Mouse (Mus musculus) right cerebral cortex, postnatal 4 days (tissue): ENCODE measurements around the gene Pde11a.
"Not testable (repeated sequence)": the region's sequence is repeated elsewhere in the genome, so short reads cannot be mapped to it uniquely, and the experiment has no call there.

Experiments
- DNase-seq: peaks from one replicate; pipeline ENCODE4 v3.0.0-alpha.2; 2022

Pde11a gene

DNA sequence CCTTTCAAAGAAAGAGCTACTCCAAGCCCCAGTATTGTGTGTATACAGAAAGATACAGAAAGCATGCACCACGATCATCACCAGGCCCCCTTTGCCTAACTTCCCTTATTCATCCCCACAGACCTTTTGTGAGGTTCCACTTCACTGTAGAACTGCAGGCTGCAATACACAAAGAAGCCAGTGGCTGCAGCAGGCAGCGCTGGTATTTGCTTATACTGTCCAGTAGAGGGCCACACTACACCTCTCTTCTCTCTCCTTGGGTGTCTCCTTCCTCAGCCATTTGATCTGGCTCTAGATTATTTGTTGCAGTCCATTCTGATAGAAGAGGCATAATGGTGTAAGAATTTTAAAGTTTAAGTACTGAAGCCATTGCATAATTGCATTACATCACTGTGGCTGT lies 353.4 kb downstream of the Pde11a start:
- peak; percentile 33 for DNase-seq

DNA sequence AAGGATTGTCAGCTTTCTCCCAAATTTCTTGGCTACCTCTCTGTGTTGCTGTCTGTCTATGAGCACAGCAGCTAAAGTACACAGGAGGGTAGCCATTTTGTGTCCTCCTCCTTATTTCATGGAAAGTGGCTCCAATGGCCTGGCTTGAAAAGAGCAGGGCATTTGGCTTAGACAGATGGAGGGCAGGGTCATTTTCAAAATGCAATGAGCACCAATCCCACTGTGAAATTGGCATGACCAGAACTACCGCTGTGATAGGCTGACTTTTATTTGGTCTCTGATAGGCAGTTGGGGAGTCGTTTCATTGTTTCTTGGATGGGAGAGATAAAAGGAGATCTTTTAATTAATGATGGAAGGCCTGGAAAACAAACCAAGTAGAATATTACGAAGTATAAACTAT lies 354.7 kb downstream of the Pde11a start:
- no peak for DNase-seq

DNA sequence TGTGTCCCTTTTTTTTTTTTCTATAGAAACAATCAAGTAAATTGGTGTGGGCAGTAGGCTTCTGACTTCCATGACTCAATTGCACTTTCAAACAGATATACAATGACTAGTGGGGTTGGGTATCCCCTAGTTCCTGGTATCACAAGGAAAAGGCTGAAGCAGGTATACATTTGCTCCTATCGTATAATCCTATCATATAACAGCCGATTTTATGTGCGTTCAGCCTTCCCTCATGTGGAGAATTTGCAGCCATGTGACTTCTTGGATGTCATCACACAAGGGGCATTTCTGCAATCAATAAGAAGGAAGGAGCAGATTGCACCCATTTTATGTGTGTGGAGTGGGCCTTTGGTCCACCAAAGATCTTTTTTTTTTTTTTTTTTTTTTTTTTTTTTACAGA lies 355.5 kb downstream of the Pde11a start:
- DNase-seq, result no peak

DNA sequence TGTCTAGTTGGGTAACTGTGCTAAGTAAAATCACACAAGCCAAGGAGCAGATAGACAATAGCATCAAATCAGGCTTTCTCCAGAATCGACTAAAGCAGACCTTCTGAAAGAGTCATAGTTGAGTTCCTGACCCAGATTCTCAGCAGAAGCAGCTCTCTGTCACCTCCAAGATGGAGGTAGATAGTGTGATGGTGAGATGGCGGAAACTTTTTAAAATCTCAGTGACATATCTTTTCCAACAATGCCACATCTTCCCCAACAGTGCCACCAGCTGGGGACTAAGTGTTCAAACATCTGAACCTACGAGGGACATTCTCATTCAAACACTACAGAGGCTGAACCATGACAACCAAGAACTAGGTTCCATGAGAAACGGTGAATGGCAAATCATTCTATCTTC lies 355.9 kb downstream of the Pde11a start:
- no peak for DNase-seq

DNA sequence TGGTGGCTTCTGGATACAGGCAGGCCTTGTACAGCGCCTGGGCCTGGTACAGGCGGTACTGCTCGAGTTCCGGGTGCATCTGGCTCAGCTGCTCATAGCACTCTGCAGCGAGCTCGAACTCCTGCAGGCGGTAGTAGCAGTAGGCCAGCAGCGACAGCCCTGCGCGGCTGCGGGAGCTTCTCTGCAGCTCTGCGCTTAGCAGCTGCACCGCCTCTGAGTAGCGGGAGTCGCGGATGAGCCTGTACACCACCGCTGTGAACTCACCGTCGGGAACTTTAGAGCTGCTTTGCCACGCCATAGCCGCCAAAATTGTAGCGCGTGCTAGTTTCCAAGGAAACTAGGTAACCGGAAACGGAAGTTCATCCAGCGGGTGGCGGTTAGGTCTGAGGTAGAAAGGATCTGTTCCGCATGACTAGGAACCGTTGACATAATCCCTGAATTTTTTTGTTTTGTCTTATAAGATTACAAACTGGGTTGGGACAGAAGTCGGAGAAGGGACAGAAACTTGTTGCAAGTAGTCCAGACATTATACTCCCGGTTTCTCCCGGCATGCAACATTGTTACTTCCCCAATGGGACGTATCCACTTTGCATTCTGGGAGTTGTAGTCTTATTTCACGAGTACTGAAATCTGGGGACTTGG lies 357.0 kb downstream of the Pde11a start, which contains the start of gene Ttc30a1:
TSS of gene Ttc30a1 (minus strand) at position 528 of the 642 bp plus-strand sequence.
- peak; percentile 71 for DNase-seq

DNA sequence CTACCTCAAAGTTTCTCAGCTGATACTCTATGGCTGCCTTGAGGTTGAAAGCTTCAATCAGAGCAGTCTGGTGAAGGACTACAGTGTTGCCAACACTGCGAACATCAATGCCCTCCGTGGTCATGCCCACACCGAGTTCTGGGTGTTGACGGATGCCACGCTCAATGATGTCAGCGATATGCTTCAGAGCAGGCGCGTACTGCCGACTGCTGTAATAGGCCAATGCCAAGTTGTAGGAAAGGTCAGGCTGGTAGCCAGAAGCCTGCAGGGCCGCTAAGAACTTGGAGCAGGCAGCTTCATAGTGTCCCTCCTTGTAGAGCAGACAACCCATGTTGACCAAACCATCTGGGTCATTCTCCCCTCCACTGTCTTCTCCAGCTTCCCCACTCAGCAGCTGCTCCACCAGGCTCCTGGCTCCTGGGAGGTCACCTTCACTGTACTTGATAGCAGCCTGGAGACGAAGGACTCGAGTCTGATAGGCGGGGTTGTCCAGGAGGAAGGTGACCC lies 357.6 kb downstream of the Pde11a start:
- DNase-seq, result not testable (repeated sequence)

DNA sequence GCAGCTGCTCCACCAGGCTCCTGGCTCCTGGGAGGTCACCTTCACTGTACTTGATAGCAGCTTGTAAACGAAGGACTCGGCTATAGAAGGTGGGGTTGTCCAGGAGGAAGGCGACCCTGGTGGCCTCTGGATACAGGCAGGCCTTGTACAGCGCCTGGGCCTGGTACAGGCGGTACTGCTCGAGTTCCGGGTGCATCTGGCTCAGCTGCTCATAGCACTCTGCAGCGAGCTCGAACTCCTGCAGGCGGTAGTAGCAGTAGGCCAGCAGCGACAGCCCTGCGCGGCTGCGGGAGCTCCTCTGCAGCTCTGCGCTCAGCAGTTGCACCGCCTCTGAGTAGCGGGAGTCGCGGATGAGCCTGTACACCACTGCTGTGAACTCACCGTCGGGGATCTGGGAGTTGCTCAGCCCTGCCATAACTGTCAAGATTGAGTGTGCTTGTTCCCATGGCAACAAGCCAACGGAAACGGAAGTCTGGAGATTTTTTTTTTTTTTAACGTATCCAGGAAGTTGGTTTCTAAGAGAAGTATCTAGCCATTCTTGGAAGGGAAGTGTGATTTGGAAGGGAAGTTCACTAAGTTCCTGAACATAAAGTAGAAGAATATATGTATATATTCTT lies 360.7 kb downstream of the Pde11a start, which contains the start of gene Ttc30a2:
TSS of gene Ttc30a2 (minus strand) at position 419 of the 617 bp plus-strand sequence.
- DNase-seq, result not testable (repeated sequence)

DNA sequence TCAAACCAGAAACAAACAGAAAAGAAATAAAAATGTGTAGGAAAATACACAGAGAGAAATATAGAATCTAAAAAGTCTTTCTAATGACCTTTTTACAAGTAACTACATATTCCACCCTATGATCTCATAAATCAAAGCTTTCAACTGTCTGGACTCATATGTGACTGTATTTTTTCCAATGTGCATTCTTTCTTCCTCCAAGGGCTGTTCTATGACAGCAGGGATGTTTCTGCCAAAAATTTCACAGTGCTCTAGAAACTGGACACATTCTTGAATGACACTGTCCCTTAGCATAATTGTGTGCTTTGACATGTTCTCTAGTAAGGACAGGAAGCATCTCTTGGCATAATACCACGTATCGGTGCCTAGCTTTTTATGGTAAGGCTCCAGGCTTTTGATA lies 362.5 kb downstream of the Pde11a start:
- DNase-seq, result not testable (repeated sequence)

DNA sequence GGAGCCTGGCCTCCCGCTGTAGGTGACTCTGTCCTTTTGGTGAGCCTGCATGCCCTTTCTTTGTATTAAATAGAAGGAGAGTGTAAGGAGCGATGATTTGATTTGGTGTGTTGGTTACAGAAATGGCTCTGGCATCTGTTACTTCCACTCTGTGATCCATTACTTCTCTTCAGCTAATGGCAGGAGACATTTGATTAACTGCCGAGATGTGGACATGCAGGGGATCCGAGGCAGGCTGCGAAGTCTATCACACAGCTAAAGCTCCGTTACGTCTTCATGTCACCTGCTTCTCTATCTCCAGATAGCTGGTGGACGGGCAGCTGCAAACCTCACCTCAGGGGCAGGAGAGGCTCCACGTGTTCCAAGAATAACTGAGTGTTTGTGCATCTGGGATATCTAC lies 364.4 kb downstream of the Pde11a start:
- no peak for DNase-seq

DNA sequence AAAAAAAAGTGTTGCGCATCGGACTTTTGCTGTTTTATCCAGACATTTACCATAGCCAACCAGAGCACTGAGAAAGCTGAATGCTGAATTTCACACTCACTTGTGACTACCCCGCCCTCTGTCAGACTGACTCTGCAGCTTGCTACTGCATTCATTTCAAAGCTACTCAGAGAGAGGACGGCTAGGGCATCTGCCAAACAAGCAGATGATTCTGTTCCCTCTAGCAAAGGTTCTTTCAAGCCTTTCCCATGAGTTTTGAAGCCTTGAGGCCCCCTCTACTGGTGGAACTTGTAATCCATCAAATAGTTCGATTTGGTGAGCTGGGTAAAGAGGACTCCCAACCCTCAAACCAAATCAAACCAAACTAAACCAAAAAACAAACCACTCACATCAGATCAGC lies 373.6 kb downstream of the Pde11a start:
- DNase-seq, result peak; percentile 49

DNA sequence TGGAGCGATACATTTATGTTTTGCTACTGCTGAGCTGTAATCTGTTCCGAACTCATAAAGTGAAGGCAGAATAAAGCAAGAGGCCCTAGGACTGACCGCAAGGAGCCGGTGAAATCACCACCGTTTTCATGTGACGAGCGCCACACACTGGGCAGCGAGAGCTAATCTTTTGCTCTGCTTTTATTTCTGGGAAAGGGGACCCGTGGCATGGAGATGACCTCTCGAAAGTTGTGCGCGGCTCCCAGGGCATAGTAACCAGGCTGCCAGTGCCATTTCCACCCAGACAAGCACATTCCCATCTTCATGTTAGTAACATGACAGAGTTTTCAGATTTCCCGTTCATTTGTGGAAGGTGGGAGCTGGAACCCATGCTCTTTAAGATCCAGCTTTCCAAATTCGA lies 374.1 kb downstream of the Pde11a start:
- DNase-seq, result peak; percentile 42

DNA sequence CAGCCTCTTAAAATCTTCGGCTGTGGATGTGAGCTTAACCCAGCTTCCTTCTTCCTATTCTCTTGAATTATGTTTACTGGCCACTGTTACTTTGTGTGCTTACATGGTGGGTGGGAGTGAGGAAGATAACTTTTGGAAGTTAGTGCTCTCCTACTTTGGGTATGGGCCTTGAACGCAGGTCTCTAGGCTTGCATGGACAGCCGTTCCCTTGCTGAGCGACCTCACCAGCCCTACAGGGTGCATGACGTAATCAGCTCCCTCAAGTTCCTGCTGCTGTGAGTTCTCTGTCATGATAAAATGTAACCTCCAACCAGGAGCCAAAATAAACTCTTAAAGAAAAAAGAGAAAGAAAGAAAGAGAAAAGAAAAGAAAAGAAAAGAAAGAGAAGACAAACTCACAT lies 374.5 kb downstream of the Pde11a start:
- DNase-seq, result no peak

DNA sequence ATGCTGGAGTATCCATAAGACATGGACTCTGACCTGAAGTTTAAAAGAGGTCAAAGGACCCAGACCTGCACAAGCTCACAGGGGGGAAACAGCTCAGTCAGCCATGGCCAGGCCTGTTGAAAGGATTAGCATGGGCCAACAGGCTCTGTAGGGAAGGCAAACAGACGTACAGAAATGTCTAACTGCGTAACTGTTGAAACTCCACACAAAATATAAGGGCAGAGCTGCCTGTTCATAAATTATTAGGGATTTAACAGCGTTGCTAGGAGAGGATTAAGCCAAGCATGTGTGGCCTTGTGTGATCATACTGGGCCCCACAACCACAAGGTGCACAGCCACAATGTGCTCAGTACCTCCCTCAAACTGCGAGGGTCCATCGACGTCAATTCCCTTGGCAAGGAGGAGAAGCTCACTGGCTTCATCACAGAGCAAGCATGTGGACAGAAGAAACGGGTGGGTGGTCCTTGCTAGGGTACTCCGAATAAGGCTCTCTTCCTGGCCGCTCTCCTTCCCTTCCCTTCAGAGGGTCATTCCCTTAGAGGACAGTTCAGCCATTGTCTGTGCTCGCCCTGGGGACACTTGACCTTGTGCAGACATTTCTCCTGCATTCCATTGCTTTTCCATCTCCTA lies 375.2 kb downstream of the Pde11a start:
- DNase-seq, result no peak

DNA sequence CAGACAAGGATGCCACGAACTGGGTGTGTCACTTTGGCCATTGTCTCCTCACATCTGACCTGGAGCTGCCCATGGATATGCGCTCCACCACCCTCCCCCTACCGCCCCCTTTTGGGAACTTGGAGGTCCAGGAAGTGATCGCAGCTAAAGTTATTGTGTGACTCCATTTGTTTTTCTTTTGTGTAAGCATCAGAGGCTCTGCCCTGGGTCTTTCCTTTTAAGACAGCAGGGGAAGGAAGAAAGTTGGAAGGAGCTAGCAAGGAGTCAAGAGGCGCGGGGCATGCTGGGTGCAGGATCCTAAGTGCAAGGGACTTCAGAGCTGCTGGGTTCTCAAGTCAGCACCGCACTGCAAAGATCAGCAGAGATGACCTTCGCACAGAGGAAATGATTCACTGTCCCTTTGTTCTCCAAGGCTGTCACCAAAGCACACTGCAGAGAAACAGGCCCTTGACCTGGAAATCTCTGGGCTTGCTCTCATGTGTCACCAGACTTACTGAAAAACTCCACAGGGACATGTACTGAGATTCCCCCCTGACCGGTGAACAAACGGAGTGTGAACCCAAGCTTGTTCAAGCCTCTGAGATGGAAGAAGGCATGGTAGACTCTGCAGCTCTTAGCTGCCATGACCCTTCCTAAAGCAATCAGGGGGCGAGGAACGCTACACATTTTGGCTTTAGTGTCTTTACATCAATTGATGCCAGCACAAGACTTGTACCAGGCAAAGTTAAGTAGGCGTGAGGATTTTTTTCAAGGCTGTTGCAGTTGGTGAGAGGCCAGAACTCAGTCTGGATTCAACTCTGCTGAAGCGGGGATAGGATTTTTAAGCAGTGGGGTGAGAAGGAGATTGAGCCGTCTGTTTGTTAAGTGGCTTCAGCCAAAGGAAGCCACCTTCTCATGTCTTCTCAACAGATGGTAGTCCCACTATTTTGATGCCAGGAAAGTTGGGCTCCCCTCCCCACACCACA lies 377.9 kb downstream of the Pde11a start:
- no peak for DNase-seq

DNA sequence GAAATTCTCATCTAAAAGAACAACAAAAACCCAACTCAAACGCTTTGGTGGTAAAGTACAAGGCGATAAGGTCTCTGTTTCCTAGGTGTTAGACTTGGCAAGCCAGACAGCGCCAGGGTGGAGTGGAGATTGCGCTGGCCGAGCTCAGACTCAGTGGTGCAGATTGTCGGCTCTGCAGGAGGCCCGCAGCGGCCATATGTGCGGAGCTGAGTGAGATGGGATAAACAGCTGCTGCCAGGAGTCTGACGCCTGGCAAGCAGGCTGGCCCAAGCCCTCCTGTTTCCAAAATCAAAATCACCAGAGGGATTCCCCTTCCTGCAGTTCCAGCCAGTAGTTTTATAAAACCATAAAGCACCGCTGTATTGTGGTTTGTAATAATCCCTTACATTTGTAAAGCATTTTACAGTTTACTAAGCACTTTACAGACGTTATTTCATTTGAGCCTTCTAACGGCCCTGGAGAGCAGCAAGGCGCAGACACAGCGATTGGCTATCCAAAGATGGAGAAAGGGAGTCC lies 378.7 kb downstream of the Pde11a start:
- DNase-seq, result peak; percentile 18

DNA sequence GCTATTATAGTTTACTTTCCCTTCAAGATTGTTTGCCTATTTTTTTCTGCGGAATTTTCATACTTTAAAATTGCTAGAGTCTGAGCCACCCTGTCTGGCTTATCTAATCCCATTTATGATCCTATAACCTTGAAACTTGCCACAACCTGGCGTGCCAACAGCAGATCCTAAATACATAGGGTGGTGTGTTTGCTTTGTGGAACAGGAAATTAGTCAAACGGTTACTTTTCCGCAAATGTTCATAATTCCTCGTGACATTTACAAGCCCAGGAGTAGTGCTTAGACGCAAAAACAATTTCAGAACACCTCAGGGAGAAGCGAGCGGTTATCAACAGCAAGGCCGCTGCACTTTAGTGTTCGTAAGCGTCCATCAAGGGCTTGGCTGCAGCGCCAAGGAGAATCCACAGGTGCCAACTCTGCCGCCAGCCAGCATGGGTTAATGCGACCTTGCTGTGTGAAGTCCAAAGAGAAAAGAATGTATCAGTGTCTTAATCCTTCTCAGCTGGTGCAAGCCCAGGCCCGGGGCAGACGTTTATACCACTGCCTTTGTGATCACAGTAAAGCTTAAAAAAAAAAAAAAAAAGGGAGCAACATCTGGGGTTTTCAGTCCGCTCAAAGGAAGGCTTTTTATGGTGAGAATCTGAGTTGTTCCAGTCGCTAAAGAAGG lies 379.3 kb downstream of the Pde11a start:
- DNase-seq, result no peak

DNA sequence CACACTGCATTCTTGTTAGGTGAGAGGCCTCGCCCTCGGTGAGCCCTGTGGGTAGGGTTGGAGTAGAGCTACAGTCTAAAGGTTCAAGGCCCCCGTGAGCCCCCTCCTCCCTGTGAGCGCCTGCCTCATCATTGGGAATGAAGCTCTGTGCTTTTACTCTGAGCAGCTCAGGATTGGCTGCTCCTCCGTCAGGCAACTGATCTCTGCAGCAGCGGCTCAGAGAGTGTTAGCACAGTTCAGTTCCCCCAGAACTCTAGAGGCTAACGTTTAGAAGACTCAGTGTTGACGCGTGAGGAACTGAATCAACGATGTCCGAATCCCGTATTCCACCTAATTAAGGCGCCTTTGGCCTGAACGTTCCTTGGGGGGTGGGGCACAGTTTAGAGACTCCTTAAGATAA lies 382.9 kb downstream of the Pde11a start:
- no peak for DNase-seq

DNA sequence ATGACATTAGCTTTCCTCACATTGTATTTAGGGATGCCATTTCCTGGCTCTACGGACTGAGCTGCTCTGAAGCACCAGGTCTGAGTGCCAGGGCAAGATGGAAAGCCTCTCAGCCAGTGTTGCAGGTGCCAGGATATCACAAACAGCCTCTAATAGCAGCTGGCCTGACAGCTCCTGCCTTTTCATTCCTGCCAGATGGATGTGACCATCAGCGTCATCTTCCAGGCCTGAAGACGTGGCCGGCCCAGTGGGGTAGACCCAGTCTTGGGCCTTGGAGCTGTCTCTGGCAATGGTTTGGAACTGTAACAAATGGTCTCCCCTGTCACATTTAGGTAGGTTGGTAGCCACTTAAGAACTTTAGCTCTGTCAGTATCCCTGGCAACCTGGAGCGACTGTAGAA lies 385.3 kb downstream of the Pde11a start:
- no peak for DNase-seq

DNA sequence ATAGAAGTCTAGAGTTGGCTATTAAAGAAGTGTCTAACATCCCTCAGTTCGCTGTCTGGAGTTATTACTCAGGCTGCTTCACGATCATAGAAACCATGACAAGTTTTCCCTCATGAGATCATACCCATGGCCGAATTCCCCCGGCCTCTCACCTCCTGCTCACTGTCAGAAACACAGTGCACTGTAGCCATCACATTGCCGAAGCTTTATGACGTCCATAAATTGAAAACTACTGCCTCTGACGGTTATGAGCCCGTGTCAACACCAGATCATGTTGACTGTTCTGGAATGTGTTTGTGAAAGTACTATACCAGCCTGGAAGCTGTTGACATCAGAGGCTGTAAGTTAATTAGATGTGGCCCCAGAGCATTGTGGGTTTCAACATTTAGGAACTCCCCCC lies 387.9 kb downstream of the Pde11a start:
- no peak for DNase-seq
